Mouse (Mus musculus) erythroblast, adult 5-6 weeks (primary cell): ENCODE results near the gene Lbp. TPM values are rescaled to one million over a fixed set of nuclear protein-coding genes. Genes with fewer than 3 reads are reported as not detected.

Source experiments
- ATAC-seq: replicated peaks from 2 replicates; pipeline ENCODE4 v1.8.0; 2016; ENCODE audit warnings: moderate number of reproducible peaks, mild to moderate bottlenecking, moderate TSS enrichment, inconsistent platforms; ENCODE audit not compliant: poor library complexity, low FRiP score, severe bottlenecking
- total RNA-seq, 2 experiments: library from RNA; stranded (forward) in 1 of 2; stranded (reverse) in 1 of 2; fragments of 150-400 nt in 1 of 2; fragments of 200-764, 138-1000 nt in 1 of 2; gene quantifications; 2 replicates each; pipeline versions ENCODE4 v1.2.3 to v1.2.4; 2015 to 2017; ENCODE audit warnings: low replicate concordance in 2 of 2

The Lbp gene
- total RNA-seq, 2 experiments from 2014 or later = 23.2 to 32.3 TPM

DNA sequence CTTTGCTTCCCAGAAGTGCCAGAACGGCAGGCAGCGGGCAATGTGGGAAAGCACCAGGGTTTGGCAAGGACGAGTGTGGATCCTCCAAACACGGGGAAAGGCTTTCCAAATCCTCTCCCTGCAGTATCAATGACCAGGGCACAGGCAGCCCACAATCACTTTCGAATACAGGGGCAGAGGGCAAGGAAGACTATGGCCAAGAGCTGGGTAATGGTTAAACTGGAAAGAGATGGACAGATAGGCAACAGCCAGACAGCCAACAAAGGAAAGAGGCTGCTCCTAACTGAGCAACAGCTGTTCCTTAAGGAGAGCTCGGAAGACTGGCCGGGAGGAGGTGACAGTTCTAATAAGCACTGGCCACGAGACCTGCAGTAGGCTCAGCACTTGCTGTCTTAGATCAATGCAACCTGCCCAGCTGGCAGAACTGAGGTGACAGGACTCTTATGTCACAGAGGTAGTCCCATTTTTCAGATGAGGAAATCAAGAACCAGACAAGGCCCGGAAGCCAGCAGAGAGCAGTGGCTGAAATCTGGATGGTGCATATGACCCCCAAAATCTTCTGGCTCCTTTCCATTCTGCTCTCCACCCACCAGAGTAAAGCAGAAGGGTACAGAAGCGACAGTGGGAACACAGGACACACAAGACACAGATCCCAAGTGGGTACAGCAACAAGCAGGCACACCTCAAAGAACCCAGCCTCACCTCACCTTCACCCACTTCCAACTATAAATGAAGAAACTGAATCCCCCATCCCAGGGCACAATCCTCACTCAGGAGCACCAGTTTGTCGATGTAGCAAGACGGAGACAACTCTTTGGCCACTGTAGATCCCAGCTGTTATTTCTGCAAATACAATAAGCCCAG lies 53.7 kb downstream of the Lbp start:
- no peak for ATAC-seq

DNA sequence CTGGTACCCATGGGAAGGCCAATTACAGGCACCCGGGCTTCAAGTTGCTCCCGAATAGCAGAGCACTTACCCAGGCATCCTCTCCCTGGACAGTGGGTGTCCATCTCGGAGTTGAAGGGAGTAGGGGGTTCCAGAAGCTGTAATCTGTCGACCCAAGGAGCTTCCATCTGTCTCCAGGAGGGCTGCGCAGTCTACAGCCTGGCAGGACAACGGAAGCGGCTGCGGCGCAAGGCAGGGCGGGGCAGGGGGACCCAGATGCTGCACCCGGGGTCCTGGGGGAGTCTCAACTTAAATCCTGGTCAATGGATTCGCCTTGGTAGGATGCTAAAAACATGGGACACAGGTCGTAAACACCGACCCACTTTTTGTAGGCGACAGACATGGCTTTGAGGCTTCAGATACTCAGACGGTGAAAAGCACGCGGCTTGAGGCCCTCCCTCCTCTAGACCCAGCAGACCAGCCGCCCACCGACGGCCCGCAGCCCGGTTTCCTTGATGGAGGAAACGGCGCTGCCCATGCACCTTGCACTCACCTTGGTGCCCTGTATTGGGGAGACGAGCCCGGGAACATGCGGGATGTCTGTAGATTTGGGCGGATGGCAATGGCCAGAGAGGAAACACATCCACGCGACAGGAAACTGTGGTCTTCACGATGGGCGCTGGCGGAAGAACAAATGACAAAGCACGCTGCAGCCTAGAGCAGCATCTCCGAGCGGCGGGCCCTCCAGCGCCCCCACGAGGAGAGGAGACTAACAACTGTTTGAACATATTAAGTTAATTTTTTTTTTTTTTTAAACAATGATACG lies 54.8 kb downstream of the Lbp start:
- peak; percentile 91 for ATAC-seq

DNA sequence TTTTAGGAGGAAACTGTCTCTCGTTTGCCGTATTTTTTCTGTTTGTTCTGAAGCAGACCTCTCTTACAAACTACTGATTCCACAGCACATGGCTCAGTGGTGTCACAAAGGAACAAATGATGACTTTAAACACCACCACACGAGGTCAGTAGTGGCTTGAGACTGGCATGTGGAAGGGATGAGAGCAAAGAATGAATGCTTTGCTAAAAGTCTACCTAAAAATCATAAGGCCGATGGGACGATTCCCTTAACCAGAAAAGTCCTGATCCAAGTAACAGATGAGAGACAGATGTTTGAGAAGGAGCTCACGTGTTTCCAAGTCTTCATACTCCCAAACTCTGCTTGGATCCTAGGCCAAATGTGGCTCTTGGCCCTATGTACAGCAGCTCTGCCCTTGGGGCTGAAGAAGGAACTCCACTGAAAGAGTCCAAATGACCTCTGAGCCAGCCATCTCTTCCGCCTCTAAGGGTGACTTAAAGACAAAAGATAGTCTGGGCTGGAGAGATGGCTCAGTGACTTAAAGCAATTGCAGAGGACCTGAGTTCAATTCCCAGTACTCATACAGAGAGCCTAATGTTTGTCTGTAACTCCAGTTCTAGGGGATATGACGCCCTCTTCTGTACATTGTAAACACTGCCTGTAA lies 55.5 kb downstream of the Lbp start:
- peak; percentile 48; the same call in 1 of the 2 replicates for ATAC-seq

DNA sequence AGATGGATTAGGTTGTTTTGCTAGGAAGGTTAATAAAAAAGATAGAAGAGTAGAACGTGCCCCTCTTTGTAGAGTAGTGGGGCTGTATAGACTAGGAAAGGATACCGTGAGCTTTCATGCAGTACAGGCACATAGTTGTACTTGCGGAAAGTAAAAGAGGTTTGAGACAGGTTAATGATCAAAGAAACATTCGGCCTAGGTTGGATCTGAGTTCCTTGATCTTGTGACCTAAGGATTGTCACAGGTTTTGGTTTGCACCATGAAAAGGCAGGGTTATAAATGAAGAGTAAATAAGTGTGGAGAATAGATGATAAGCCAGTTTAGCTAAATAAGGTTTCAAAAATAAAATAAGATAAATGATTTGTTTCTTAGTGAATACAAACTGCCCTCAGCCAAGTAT lies 57.9 kb downstream of the Lbp start:
- ATAC-seq = no peak

DNA sequence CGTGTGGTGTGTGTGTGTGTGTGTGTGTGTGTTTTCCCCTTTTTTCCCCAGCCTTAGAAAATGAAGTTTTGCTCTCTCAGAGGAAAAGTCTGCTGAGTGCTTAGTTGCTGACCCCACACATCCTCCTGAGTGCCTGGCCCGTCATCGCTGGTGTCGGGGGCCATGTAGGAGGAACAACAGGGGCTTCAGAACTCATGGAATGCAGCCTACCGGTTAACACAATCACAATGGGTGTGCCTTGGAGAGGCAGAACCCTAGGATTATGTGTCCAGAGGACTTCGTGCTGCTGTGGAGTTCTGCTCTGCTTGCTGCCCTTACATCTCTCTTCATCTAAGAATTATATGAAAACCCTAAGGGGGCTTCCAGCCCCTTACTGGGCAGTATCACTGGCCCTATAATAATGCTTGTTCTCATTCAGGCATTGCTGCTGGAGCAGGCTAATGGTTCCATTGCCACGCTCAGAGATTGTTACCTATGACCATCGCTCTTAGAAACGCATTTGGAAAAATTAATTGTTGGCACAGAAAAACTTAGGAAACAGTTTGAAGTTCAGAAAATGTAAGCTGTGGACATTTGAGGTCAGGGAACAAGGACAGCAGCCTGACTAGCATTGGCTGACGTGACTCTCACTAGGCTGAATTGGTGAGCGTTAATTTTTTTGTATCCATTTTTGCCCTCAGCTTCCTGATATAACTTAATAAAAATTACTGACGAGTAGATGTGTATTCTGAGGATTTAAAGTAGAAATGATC lies 59.0 kb downstream of the Lbp start:
- no peak for ATAC-seq

DNA sequence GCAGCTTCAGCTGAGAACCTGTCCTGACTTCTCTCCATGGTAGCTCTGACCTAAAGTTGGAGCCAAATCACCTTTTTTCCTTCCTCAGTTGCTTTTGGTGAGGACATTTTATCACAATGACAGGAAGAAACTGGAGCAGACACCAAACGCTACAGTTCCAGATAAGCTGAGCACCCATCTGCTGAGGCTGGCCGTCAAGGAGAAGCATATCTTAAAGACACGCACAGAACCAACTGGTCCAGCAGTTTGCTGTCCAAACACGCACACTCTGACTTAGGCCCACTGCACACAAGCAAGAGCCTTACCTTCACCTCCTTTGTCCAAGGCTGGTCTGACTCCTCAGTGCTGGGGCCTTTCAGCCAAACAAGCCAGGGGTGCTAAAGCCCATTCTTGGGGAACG lies 61.4 kb downstream of the Lbp start:
- ATAC-seq = no peak

DNA sequence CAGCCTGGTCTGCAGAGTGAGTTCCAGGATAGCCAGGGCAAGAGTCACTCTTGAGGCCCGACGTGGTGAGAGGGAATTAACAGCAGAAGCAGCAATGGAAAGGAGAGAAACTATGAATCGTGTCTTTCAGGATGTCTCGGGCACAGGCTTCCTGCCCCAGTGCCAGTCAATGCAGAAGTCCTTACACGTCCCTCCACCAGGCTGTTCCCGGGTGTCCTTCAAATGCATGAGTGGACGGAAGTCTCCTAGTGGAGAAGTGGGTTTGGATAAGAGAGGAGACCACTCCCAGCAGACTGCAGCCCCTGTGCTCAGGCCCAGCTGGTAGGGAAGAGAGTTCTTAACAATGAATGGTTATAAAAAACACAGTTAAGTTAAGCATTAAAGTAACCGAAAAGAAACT lies 62.0 kb downstream of the Lbp start:
- no peak for ATAC-seq

DNA sequence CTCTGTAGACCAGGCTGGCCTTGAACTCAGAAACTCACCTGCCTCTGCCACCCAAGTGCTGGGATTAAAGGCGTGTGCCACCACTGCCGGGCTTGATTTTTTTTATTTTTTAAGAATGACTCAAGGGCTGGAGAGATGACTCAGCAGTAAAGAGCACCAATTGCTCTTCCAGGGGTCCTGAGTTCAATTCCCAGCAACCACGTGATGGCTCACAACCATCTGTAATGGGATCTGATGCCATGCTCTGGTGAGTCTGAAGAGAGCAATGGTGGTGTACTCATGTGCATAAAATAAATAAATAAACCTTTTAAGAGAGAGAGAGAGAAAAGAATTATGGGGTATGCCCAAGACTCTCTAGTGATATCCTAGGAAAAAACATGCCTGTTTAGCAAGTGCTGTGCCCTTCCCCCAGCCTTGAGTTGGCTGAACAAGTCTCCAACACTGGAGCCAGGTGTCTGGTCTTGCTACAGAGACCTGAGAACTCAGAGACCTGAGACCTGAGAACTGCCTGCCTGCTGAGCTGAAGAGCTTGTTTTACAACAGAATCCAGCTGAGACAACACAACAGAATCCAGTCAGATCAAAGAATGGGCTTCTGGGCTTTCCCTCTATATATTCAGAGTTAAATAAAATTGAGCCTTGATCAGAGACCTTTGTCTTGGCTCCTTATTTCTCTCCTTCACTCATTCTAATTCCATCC lies 63.3 kb downstream of the Lbp start:
- ATAC-seq = no peak

DNA sequence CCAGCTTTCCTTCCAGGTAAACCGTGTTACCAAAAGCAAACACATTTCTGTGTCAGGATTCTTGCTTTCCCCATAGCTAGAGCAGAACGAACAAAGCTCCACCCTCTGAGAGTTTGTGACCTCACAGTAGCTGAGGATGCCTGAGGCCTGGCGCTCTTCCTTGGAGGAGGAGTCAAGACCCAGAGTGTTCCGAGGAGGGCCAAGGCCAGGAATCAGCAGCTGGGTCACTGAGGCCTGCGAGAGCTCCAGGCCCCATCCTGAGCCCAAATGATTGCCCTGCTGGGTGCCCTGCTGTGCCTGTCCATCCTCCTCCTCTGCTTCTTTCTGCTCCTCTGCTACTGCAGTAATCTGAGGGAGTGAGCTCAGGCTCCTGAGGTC lies 63.9 kb downstream of the Lbp start:
- ATAC-seq = no peak

DNA sequence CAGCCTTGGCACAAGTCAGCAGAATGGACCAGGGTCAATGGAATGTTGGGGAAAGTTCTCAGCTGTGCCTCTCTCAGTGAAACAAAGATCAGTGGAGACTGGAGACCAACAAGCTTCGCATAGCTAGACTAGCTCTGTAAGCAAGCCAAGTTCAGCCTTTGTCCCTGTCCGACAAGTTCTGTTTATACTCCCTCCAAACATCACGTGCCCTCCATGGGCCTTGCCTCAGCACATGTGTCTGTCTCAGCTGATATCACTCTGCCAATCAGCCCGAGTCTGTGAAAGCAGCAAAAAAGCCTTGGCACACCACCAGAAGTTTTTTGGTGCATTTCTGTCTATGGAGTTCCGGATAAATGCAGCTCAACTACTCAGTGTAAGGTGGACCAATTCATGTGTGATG lies 66.8 kb downstream of the Lbp start:
- no peak for ATAC-seq

DNA sequence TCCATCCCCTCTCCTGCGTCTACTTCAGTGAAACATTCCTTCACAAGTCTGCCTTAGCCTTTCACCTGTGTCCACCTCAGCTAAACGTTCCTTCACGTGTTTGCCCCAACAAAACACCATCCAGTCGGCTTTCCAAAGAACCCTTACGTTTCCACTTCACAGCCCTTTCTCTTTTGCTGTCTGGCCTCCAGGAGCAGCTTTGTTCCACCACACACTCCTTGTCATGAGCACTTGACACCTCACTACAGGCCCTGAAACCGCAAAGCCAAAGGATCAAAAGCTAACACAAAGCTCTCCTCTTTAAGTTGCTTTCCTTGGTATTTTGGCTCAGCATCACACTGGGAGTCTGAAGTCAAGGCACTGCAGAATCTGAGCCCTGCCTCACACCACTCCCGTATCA lies 67.2 kb downstream of the Lbp start:
- no peak for ATAC-seq

DNA sequence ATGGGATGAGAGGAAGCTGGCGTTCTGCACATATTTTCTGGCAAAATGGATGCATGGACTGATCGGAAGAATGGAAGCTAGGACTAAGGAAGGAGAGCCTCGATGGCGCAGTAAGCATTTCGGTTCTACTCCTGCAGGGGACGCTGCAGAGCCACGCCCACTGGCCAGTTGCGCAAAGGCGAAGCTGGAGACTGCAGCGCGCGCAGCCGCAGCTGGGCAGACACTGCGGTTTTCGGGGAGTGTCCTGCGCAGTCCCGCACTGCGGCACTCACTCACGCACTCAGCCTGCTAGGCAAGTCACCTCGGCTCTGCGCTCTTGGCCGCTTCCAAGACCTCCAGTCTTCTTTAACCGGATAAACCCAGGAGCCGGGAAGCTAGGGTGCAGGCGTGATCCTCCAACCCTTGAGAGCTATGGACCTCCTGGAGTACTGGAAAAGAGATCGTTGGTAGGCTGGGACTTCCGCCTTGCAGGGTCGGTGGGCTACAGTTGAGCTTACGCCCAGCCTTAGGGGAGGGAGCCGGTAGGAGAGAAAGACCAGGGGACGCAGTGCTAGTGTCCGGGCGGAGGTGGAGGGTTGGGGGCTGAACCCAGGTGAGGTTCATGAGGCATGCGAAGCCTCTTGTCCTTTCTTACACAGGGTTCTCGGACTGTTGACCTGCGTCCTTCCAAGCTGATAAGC lies 69.3 kb downstream of the Lbp start, which contains the start of gene Snhg11:
Snhg11 (plus strand) TSS at position 196 of the 680 bp plus-strand sequence.
- no peak for ATAC-seq

DNA sequence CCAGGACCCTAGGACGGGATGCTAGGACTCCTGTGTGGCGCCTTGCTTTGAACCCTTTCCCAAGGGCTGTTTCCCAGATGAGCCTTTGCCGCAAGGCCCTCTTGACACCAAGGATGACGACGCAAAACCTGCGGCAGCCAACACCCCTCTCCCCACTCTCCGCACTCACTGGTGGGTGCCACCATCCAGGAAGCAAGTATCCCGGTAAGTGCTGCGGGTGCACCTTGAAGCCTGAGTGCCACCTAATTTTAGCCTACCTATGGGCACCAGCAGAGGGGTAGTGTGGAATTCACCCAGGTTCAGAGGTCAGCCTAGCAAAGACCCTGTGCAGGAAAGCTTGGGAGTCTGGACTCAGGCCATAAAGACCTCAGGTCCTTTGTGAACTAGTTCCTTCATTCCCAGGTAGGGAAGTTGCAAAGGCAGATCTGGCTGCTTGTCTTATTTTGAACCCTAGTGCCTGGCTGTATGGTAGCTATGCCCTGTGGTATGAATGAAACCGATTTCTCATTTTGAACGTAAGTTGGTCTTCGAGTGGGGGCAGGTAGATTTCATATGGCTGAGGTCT lies 69.9 kb downstream of the Lbp start:
- no peak for ATAC-seq

DNA sequence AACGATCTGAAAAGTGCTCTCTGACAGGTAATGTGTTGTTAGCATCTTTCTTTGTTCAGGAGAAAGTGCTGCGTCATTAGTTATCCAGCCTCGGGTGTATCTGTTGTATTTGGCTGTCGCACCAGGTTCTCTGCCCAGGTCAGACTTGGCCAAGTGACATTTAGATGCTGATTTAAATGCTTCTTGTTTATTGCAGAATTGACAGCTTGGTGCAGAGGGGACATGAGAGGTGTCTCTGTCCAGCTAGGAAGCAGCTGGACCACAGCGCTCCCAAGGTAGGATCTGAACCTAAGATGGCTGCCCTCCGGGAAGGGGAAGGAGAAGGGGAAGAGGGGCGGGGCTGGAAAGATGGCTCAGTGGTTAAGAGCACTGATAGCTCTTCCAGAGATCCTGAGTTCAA lies 70.5 kb downstream of the Lbp start:
- no peak for ATAC-seq

DNA sequence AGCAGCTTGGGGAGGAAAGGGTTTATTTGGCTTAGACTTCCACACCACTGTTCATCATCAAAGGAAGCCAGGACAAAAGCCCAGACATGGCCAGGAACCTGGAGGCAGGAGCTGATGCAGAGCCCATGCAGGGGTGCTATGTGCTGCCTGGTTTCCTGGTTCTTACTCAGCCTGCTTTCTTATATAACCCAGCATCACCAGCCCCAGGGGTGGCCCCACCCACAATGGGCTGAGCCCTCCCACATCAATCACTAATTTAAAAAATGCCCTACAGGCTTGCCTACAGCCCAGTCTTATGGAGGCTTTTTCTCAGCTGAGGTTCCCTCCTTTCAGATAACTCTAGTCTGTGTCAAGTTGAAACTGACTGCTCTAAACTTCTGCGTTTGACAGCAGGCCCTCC lies 71.5 kb downstream of the Lbp start:
- no peak for ATAC-seq

DNA sequence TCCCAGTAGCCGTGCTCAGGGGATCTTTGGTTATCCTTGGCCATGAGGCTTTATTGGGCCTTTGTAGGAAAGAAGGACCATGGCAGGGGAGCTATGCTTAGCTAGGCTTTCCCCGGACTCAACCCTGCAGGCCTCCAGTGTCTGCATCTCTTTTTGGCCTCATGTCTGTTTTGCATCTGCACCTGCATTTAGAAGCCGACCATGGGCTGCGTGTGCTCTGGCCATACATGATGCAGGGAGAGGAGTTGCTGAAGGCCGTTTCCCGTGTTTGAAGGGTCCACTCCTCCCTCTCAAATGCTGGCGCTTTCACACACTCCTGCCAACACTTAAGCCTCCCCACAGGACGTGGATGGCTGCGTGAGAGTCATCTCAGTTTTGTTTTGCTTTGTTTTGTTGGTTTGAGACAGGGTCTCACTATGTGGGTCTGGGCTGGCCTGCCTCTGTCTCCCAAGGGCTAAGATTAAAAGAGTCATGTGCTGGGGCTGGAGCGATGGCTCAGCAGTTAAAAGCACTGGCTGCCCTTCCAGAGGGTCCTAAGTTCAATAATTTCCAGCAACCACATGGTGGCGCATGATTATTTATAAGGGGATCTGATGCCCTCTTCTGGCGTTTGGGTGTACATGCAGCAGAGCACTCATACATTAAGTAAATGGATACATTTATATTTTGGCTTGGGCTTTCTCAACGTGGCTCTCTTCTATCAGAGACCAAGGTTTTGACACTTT lies 73.2 kb downstream of the Lbp start:
- ATAC-seq = peak; percentile 71
